Mouse (Mus musculus): Measurements from ENCODE around the gene Mgarp. TPM values are rescaled to one million over a fixed set of nuclear protein-coding genes. Genes with fewer than 3 reads are reported as not detected.
"Not testable (repeated sequence)": the region's sequence is repeated elsewhere in the genome, so short reads cannot be mapped to it uniquely, and the experiment has no call there.

Mgarp gene
- polyA plus RNA-seq, 1 experiment from 2014 or later = 14.2 TPM

GRCm38 (mm10) chr3:51357624-51358023 lies 38.9 kb downstream of the Mgarp start:
- H3K4me1 ChIP-seq (ENCODE audit: control insufficient read depth, insufficient read depth, low read length) = peaks cover 9% of the 10 kb centered on the region; the same call in 1 of the 2 replicates
- H3K4me3 ChIP-seq (ENCODE audit: low read depth, low read length) = peak overlapping the region; percentile 61
- ATAC-seq (replicated peaks; ENCODE audit: insufficient number of reproducible peaks, low FRiP score, low TSS enrichment) = no peak
- no peak overlapping the region for H3K27ac ChIP-seq (ENCODE audit: low read depth, low read length)
- H3K9ac ChIP-seq (ENCODE audit: low read depth, low read length) = no peak overlapping the region
- no peaks in the 10 kb centered on the region for H3K36me3 ChIP-seq (ENCODE audit: control insufficient read depth, insufficient read depth, low read length)
- no peaks in the 10 kb centered on the region for H3K27me3 ChIP-seq (ENCODE audit: control insufficient read depth, insufficient read depth, low read length)
- WGBS (ENCODE audit: insufficient replicate concordance) = 8% methylated on average over 14 of the region's 14 CpGs
- no peaks in the 10 kb centered on the region for H3K9me3 ChIP-seq (replicated peaks; ENCODE audit: control insufficient read depth, low read length)
- peak overlapping the region; percentile 79 for H3K4me2 ChIP-seq

GRCm38 (mm10) chr3:51357078-51357477 lies 39.5 kb downstream of the Mgarp start:
- no peak for ATAC-seq (replicated peaks; ENCODE audit: insufficient number of reproducible peaks, low FRiP score, low TSS enrichment)
- Histone ChIP-seq H3K4me2 (peak overlapping the region; percentile 79), H3K36me3 (ENCODE audit: control insufficient read depth, insufficient read depth, low read length) (no peaks in the 10 kb centered on the region), H3K4me1 (ENCODE audit: control insufficient read depth, insufficient read depth, low read length) (peaks cover 9% of the 10 kb centered on the region; the same call in 1 of the 2 replicates), H3K4me3 (ENCODE audit: low read depth, low read length) (no peak overlapping the region), H3K27me3 (ENCODE audit: control insufficient read depth, insufficient read depth, low read length) (no peaks in the 10 kb centered on the region), H3K27ac (ENCODE audit: low read depth, low read length) (no peak overlapping the region), H3K9ac (ENCODE audit: low read depth, low read length) (no peak overlapping the region), H3K9me3 (replicated peaks; ENCODE audit: control insufficient read depth, low read length) (no peaks in the 10 kb centered on the region)
- WGBS (ENCODE audit: insufficient replicate concordance) = 20% methylated on average over 5 of the region's 5 CpGs

- not testable (repeated sequence) for H3K9me3 ChIP-seq (replicated peaks; ENCODE audit: control insufficient read depth, low read length); H3K4me2 ChIP-seq; H3K27me3 ChIP-seq (ENCODE audit: control insufficient read depth, insufficient read depth, low read length); H3K4me3 ChIP-seq (ENCODE audit: low read depth, low read length); H3K9ac ChIP-seq (ENCODE audit: low read depth, low read length); ATAC-seq (replicated peaks; ENCODE audit: insufficient number of reproducible peaks, low FRiP score, low TSS enrichment); H3K4me1 ChIP-seq (ENCODE audit: control insufficient read depth, insufficient read depth, low read length); H3K27ac ChIP-seq (ENCODE audit: low read depth, low read length); H3K36me3 ChIP-seq (ENCODE audit: control insufficient read depth, insufficient read depth, low read length)
- 84% methylated on average over 6 of the region's 6 CpGs for WGBS (ENCODE audit: insufficient replicate concordance)
Measured at GRCm38 (mm10) chr3:51354956-51355355, 41.6 kb downstream of the Mgarp start.

GRCm38 (mm10) chr3:51354034-51354427 lies 42.5 kb downstream of the Mgarp start:
- no peaks in the 10 kb centered on the region for H3K36me3 ChIP-seq (ENCODE audit: control insufficient read depth, insufficient read depth, low read length)
- H3K4me2 ChIP-seq = no peak overlapping the region
- no peak overlapping the region for H3K9ac ChIP-seq (ENCODE audit: low read depth, low read length)
- WGBS (ENCODE audit: insufficient replicate concordance) = 78% methylated on average over 3 of the region's 3 CpGs
- H3K4me3 ChIP-seq (ENCODE audit: low read depth, low read length) = no peak overlapping the region
- peaks cover 6% of the 10 kb centered on the region for H3K4me1 ChIP-seq (ENCODE audit: control insufficient read depth, insufficient read depth, low read length)
- H3K27me3 ChIP-seq (ENCODE audit: control insufficient read depth, insufficient read depth, low read length) = no peaks in the 10 kb centered on the region
- H3K27ac ChIP-seq (ENCODE audit: low read depth, low read length) = no peak overlapping the region
- ATAC-seq (replicated peaks; ENCODE audit: insufficient number of reproducible peaks, low FRiP score, low TSS enrichment) = no peak
- no peaks in the 10 kb centered on the region for H3K9me3 ChIP-seq (replicated peaks; ENCODE audit: control insufficient read depth, low read length)

- no peaks in the 10 kb centered on the region for H3K9me3 ChIP-seq (replicated peaks; ENCODE audit: control insufficient read depth, low read length)
- ATAC-seq (replicated peaks; ENCODE audit: insufficient number of reproducible peaks, low FRiP score, low TSS enrichment) = no peak
- H3K4me3 ChIP-seq (ENCODE audit: low read depth, low read length) = no peak overlapping the region
- H3K27ac ChIP-seq (ENCODE audit: low read depth, low read length) = no peak overlapping the region
- peaks cover 9% of the 10 kb centered on the region for H3K4me1 ChIP-seq (ENCODE audit: control insufficient read depth, insufficient read depth, low read length)
- H3K36me3 ChIP-seq (ENCODE audit: control insufficient read depth, insufficient read depth, low read length) = no peaks in the 10 kb centered on the region
- H3K9ac ChIP-seq (ENCODE audit: low read depth, low read length) = no peak overlapping the region
- 68% methylated on average over 4 of the region's 4 CpGs for WGBS (ENCODE audit: insufficient replicate concordance)
- H3K4me2 ChIP-seq = no peak overlapping the region
- H3K27me3 ChIP-seq (ENCODE audit: control insufficient read depth, insufficient read depth, low read length) = no peaks in the 10 kb centered on the region
Measured at GRCm38 (mm10) chr3:51353325-51354033, 43.1 kb downstream of the Mgarp start.

- Histone ChIP-seq H3K9ac (ENCODE audit: low read depth, low read length) (no peak overlapping the region), H3K9me3 (replicated peaks; ENCODE audit: control insufficient read depth, low read length) (no peaks in the 10 kb centered on the region), H3K4me1 (ENCODE audit: control insufficient read depth, insufficient read depth, low read length) (peaks cover 6% of the 10 kb centered on the region), H3K27ac (ENCODE audit: low read depth, low read length) (no peak overlapping the region), H3K36me3 (ENCODE audit: control insufficient read depth, insufficient read depth, low read length) (no peaks in the 10 kb centered on the region), H3K4me3 (ENCODE audit: low read depth, low read length) (no peak overlapping the region), H3K4me2 (no peak overlapping the region), H3K27me3 (ENCODE audit: control insufficient read depth, insufficient read depth, low read length) (no peaks in the 10 kb centered on the region)
- ATAC-seq (replicated peaks; ENCODE audit: insufficient number of reproducible peaks, low FRiP score, low TSS enrichment) = no peak
- 31% methylated on average over 3 of the region's 3 CpGs for WGBS (ENCODE audit: insufficient replicate concordance)
Measured at GRCm38 (mm10) chr3:51350806-51351205, 45.7 kb downstream of the Mgarp start.

GRCm38 (mm10) chr3:51348646-51349238 lies 47.8 kb downstream of the Mgarp start:
- peak; percentile 69 for ATAC-seq (replicated peaks; ENCODE audit: insufficient number of reproducible peaks, low FRiP score, low TSS enrichment)
- H3K27ac ChIP-seq (ENCODE audit: low read depth, low read length) = peak overlapping the region; percentile 82
- no peaks in the 10 kb centered on the region for H3K27me3 ChIP-seq (ENCODE audit: control insufficient read depth, insufficient read depth, low read length)
- H3K9ac ChIP-seq (ENCODE audit: low read depth, low read length) = peak overlapping the region; percentile 62; the same call in 1 of the 2 replicates
- H3K36me3 ChIP-seq (ENCODE audit: control insufficient read depth, insufficient read depth, low read length) = no peaks in the 10 kb centered on the region
- peaks cover 6% of the 10 kb centered on the region for H3K4me1 ChIP-seq (ENCODE audit: control insufficient read depth, insufficient read depth, low read length)
- H3K4me3 ChIP-seq (ENCODE audit: low read depth, low read length) = no peak overlapping the region
- no peaks in the 10 kb centered on the region for H3K9me3 ChIP-seq (replicated peaks; ENCODE audit: control insufficient read depth, low read length)
- peak overlapping the region; percentile 48 for H3K4me2 ChIP-seq
- 4% methylated on average over 3 of the region's 3 CpGs for WGBS (ENCODE audit: insufficient replicate concordance)

GRCm38 (mm10) chr3:51345017-51345416 lies 51.5 kb downstream of the Mgarp start:
- H3K36me3 ChIP-seq (ENCODE audit: control insufficient read depth, insufficient read depth, low read length); ATAC-seq (replicated peaks; ENCODE audit: insufficient number of reproducible peaks, low FRiP score, low TSS enrichment); H3K4me2 ChIP-seq; H3K9me3 ChIP-seq (replicated peaks; ENCODE audit: control insufficient read depth, low read length); H3K27ac ChIP-seq (ENCODE audit: low read depth, low read length); H3K27me3 ChIP-seq (ENCODE audit: control insufficient read depth, insufficient read depth, low read length); H3K4me3 ChIP-seq (ENCODE audit: low read depth, low read length); H3K9ac ChIP-seq (ENCODE audit: low read depth, low read length); H3K4me1 ChIP-seq (ENCODE audit: control insufficient read depth, insufficient read depth, low read length): not testable (repeated sequence)
- 85% methylated on average over 2 of the region's 2 CpGs for WGBS (ENCODE audit: insufficient replicate concordance)

GRCm38 (mm10) chr3:51344182-51344581 lies 52.4 kb downstream of the Mgarp start:
- 93% methylated on average over 6 of the region's 6 CpGs for WGBS (ENCODE audit: insufficient replicate concordance)
- not testable (repeated sequence) for H3K4me3 ChIP-seq (ENCODE audit: low read depth, low read length); H3K9ac ChIP-seq (ENCODE audit: low read depth, low read length); H3K4me1 ChIP-seq (ENCODE audit: control insufficient read depth, insufficient read depth, low read length); H3K4me2 ChIP-seq; H3K27ac ChIP-seq (ENCODE audit: low read depth, low read length); H3K27me3 ChIP-seq (ENCODE audit: control insufficient read depth, insufficient read depth, low read length); H3K36me3 ChIP-seq (ENCODE audit: control insufficient read depth, insufficient read depth, low read length); ATAC-seq (replicated peaks; ENCODE audit: insufficient number of reproducible peaks, low FRiP score, low TSS enrichment); H3K9me3 ChIP-seq (replicated peaks; ENCODE audit: control insufficient read depth, low read length)

Data from heart, embryonic 11.5 days (tissue).